Mouse (Mus musculus): ENCODE data around the gene Gm5936. TPM values are rescaled to one million over a fixed set of nuclear protein-coding genes. Genes with fewer than 3 reads are reported as not detected.

Gm5936 gene
- polyA plus RNA-seq (2017; shearing (Covaris generic)) = under 1 TPM in 1 of 2 experiments, not detected in 1; 0.82 TPM

GRCm38 (mm10) chrX:74836842-74837522 lies at the start of gene Gm5936:
Gene Gm5936 (plus strand): TSS chrX:74837196.

Other genes starting within 250 kb of the Gm5936 start
- not detected for gene Olfr1325, start 244.5 kb upstream of the Gm5936 start, polyA plus RNA-seq (2017; shearing (Covaris generic))
- gene Gm5640, start 191.6 kb upstream of the Gm5936 start, polyA plus RNA-seq (2017; shearing (Covaris generic)) = 1 to 10 TPM in 1 of 2 experiments, not detected in 1; 2.7 TPM
- not detected for gene Gm6890, start 96.3 kb upstream of the Gm5936 start, polyA plus RNA-seq (2017; shearing (Covaris generic))
- gene Gab3, start 248.3 kb downstream of the Gm5936 start, polyA plus RNA-seq (2017; shearing (Covaris generic)) = 10 to 100 TPM; 11.0 to 24.1 TPM